Mouse (Mus musculus) forebrain, embryonic 10.5 days (tissue): ENCODE data around the gene Gm2042. TPM values are rescaled to one million over a fixed set of nuclear protein-coding genes. Genes with fewer than 3 reads are reported as not detected.
"Not testable (repeated sequence)": the region's sequence is repeated elsewhere in the genome, so short reads cannot be mapped to it uniquely, and the experiment has no call there.

Experiments
- DNase-seq: peaks from one replicate; pipeline ENCODE4 v3.0.0-alpha.2; 2017; ENCODE audit warnings: low spot score; ENCODE audit errors: extremely low spot score
- H3K27ac ChIP-seq: fragments of 300-500 bp; sonication (generic); 2 replicates; pipeline ENCODE4 v1.5.1; 2016; ENCODE audit warnings: mild to moderate bottlenecking
- H3K27me3 ChIP-seq: fragments of 300-500 bp; sonication (generic); 2 replicates; pipeline ENCODE4 v1.6.1; 2016; ENCODE audit warnings: mild to moderate bottlenecking; ENCODE audit not compliant: poor library complexity, severe bottlenecking
- H3K36me3 ChIP-seq: fragments of 300-500 bp; sonication (generic); replicated peaks from 2 replicates; pipeline ENCODE4 v1.6.1; 2016; ENCODE audit warnings: mild to moderate bottlenecking, moderate library complexity
- H3K4me1 ChIP-seq: fragments of 300-500 bp; sonication (generic); 2 replicates; pipeline ENCODE4 v1.6.1; 2016
- H3K4me3 ChIP-seq: fragments of 300-500 bp; sonication (generic); 2 replicates; pipeline ENCODE4 v1.5.1; 2016; ENCODE audit warnings: mild to moderate bottlenecking, moderate library complexity
- H3K9me3 ChIP-seq: fragments of 300-500 bp; sonication (generic); 2 replicates; pipeline ENCODE4 v1.6.1; 2016; ENCODE audit warnings: mild to moderate bottlenecking, moderate library complexity
- WGBS: fragments of 180-500 bp; shearing (Covaris S2); methylation state at CpG from one replicate; pipeline ENCODE4 v1.1.7; 2016; 5-methylcytosine and 5-hydroxymethylcytosine counted together
- polyA plus RNA-seq: library from polyadenylated mRNA; unstranded; fragments of >200 nt; fragmentation: Nextera tagmentation; extraction: Ambion mirVana; gene quantifications from 2 replicates; pipeline ENCODE4 v1.2.1, GENCODE M21; 2016

The Gm2042 gene
- polyA plus RNA-seq, result not detected in 2 replicates

DNA sequence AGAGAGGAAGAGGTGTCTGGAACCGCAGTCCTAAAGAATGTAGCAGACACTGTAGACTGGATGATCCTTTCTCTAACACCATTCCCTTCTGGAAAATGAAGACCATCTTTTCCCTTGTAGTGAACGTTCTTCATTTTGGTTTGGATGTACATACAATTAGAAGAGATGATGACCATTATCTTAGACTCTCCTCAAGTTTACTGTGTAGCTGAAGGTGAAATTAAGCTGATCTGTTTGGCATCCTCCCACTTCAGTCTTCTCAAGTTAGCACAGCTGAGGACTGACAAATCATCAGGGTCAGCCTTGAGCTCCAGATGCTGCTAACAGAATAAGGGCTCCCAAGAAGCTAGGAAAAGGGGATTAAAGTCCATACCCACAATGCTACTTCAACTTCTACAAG, at the start of gene Gm2042:
Gene Gm2042, plus strand, starts transcription at position 301 of the 400 bp plus-strand sequence.
- DNase-seq, H3K9me3 ChIP-seq: not testable (repeated sequence)
- WGBS, result 90% methylated on average over 2 of the region's 2 CpGs

DNA sequence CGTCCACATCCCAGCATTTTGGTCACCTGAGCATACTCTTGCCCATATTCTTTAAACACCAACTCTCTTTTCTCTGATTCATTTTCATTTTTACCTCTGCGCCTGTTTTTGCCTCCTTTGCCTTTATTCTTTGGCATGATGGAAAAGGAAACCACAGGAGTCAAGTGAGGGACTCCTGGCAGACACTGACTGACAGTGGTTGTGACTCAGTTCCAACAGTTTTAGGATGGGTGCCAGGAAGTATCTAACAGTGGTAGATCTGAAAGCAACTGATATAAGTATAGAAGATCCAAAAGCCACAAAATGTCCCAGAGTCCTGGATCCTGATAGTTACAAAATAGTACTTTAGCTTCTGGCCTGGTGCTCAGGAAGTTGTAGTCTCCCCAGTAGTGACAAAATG, 34.2 kb upstream of the Gm2042 start, which contains the start of gene Gm2035:
Gene Gm2035, minus strand, starts transcription at position 137 of the 400 bp plus-strand sequence.
- not testable (repeated sequence) for H3K9me3 ChIP-seq, H3K4me3 ChIP-seq, H3K27ac ChIP-seq, DNase-seq, H3K27me3 ChIP-seq, H3K4me1 ChIP-seq, H3K36me3 ChIP-seq
- WGBS, result 83% methylated on average over 2 of the region's 2 CpGs

More for the DNA sequence above, at the start of gene Gm2042:
- not testable (repeated sequence) for H3K27me3 ChIP-seq, H3K27ac ChIP-seq, H3K4me3 ChIP-seq, H3K36me3 ChIP-seq, H3K4me1 ChIP-seq

DNA sequence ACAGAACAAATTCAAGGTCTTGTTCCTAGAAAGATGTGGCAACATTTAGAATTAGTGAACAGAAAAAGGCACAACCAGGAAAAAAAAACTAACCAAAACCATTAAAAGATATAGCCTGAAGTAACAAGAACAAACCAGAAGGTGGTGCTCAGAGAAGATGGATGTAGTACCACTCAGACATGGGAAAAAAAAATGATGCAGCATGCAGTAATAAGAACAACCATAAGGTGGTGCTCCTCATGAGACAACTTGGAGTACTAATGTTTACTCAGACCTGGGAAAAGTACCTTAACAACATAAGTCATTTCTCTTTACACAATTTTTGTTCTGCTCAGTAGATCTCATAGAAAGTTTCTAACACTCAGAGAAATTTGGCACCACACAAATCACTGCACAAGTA, 30.1 kb downstream of the Gm2042 start:
- not testable (repeated sequence) for H3K4me3 ChIP-seq, H3K27me3 ChIP-seq, DNase-seq, H3K4me1 ChIP-seq, H3K36me3 ChIP-seq, H3K27ac ChIP-seq, H3K9me3 ChIP-seq

DNA sequence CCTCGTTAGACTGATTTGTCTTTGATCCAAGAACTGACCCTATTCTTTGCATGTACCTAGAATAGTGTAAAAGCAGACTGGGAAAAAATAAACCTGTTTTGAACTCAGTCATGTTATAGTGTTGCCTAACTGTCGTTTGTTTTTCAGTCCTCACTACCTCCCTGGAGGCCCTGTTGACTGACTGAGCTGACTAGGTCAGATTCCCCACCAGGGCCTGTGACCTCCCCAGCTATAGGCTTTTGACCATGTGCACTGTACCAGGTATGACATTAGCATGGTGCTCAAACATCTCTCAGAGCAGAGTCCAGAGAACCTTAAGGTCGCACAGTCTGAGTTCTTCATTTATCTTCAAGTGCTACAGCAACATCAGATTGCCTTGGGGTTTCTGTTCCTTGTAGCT, 50.2 kb downstream of the Gm2042 start:
- not testable (repeated sequence) for H3K4me1 ChIP-seq, H3K9me3 ChIP-seq, H3K4me3 ChIP-seq, H3K27ac ChIP-seq, DNase-seq, H3K36me3 ChIP-seq, H3K27me3 ChIP-seq
- WGBS, result 83% methylated on average over 3 of the region's 3 CpGs

Other genes with a start within 250 kb of the Gm2042 start
- gene Gm21319, start 178.3 kb upstream of the Gm2042 start, polyA plus RNA-seq, result not detected in 2 replicates
- not detected in 2 replicates for gene Gm21936, start 158.6 kb upstream of the Gm2042 start, polyA plus RNA-seq
- not detected in 2 replicates for gene BB287469, start 137.5 kb upstream of the Gm2042 start, polyA plus RNA-seq
- not detected in 2 replicates for gene Gm2001, start 111.7 kb upstream of the Gm2042 start, polyA plus RNA-seq
- gene Gm2016, start 80.0 kb upstream of the Gm2042 start, polyA plus RNA-seq, result not detected in 2 replicates
- gene Gm2022, start 58.7 kb upstream of the Gm2042 start, polyA plus RNA-seq, result not detected in 2 replicates
- gene Gm2035, start 34.2 kb upstream of the Gm2042 start, polyA plus RNA-seq, result not detected in 2 replicates
- gene Gm2075, start 57.8 kb downstream of the Gm2042 start, polyA plus RNA-seq, result not detected in 2 replicates
- gene Gm6803, start 64.7 kb downstream of the Gm2042 start, polyA plus RNA-seq, result not detected in 2 replicates
- not detected in 2 replicates for gene Gm2056, start 72.9 kb downstream of the Gm2042 start, polyA plus RNA-seq
- not detected in 2 replicates for gene Gm16368, start 129.6 kb downstream of the Gm2042 start, polyA plus RNA-seq
- gene Gm10436, start 228.0 kb downstream of the Gm2042 start, polyA plus RNA-seq, result not detected in 2 replicates